Mouse (Mus musculus) thymus, adult 18-20 months (tissue): ENCODE data around the gene Cfap221.

Source experiments
- DNase-seq, 2 experiments: peaks; one replicate each; pipeline ENCODE4 v3.0.0; 2022; ENCODE audit warnings: mixed read lengths in 2 of 2

Gene Cfap221

DNA sequence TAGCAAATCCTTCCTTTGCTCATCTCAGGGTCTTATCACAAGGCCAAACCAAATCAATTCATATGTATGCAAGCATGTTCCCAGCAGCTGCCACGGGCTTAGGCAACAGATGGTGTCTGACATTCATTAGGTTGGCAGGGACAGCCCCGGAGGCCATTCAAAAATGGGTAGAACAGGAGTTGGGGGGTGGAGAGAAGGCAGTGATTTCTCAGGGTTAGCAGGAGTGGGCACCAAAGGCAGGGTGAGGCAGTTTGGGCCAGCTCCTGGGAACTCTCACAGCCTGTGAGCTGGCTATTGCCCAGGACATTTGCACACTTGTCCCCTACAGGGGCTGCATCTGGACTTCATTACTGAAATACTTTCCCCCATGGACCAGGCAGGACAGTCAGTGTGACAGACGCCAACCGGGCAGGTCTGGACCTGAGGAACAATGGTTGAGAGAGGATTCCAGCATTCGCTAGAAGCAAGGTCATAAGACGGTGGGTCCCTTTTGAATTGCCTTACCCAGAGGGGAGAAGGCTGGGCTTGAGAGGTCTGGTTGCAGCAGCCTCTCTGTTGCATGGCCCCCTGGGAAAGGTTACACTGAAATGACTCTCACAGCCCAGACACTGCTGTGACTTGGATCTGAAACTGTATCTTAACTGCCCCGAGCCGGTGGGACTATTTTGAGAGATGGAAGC is 94.3 kb downstream of the Cfap221 start:
- no peak for DNase-seq

- no peak for DNase-seq
Observed at GRCm38 (mm10) chr1:119899195-119900123, 97.6 kb downstream of the Cfap221 start.

DNA sequence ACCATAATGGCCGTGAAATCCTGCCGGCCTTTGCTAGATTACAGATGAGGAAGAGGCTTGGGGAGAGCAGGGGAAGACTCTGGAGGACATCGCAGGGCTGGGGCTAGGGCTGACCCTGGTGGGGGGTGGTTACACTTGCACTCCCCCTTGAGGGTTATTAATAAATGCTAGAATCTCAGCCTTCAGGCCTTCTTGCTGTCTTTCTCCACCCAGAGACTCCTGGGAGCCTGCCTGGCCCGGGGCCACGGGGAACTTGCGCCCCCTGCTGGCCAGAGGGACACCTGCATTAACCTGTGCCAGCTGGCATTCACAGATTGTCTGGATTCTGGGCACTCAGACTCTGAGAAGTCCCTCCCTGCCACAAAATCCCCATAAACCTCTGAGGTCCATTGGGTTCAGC is 102.1 kb downstream of the Cfap221 start:
- peak; percentile 24 to 29 for DNase-seq

DNA sequence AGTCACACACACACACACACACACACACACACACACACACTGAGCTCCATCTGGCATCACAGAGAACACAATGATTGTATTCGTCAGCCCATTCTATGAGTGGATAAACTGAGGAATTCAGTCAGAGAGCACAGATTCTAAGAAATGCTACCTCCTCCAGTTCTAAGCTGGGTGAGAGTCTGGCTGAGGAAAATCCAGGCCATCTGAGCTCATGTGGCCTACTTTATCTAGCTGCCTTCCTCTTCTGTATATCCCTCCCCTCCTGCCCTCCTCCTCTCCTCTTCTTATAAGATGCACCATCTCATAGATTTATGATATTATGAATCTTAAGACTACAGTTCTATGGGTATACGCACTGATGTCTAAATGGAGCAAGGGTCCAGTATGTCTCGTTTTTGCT is 103.4 kb downstream of the Cfap221 start:
- no peak for DNase-seq

DNA sequence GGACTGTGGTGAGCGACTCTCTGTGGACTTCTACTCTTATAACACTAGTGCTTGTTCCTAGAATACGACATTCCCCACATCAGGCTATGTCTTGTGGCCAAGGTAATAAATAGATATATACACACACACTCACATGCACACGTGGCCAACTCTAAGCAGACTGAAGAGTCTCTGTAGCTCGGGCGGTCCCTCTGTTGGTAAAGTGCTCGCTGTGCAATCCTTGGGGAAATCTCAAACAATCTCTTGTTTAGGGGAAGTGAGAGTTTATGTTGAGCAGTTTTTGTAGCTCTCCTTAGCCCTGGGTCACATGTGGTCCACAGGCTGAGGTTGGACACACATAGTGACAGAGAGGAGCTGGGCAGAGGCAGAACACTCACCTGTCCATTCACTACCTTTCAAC is 104.1 kb downstream of the Cfap221 start:
- no peak for DNase-seq

GRCm38 (mm10) chr1:119891865-119892264 is 105.2 kb downstream of the Cfap221 start:
- no peak for DNase-seq

- DNase-seq: no peak
Observed at GRCm38 (mm10) chr1:119891149-119891548, 105.9 kb downstream of the Cfap221 start.

- DNase-seq: no peak
Observed at GRCm38 (mm10) chr1:119889347-119889746, 107.7 kb downstream of the Cfap221 start.

DNA sequence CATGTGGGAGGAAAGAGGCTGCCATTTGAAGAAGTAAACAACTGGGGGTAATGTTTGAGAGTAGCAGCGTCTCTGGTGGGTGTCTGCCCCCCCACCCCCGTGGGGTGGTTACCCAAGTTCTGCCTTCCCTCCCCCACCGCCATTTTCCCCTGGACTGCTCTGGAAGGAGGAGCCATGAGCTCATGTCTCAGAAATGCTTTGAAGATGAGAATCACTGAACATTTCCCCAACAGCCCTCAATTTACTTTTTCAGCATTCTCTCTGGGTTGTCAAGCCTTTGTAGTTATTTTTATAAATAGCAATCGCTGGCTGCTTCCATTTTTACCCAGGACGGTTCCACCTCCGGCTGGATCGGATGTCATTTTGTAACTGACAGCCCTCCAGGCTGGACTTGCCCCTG is 110.7 kb downstream of the Cfap221 start:
- no peak for DNase-seq

DNA sequence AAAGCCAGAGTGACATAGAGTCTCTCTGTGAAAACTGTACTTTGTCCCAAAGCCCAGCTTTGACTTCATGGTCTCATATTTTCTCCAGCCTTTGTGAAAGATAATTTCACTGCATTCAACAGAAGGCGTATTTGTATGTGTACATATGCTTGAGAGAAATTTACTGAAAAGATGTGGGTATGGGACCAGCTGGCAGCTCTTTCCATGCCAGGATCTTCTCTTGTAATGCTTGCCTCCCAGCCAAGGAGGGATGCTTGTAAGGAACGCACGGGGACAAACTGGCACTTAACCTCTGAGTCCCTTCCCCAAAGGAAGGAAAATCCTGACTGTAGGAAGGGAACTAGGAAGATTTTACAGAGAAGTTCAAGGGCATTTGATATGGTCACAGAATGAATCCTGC is 112.8 kb downstream of the Cfap221 start:
- no peak for DNase-seq

- no peak for DNase-seq
Observed at GRCm38 (mm10) chr1:119878909-119879308, 118.1 kb downstream of the Cfap221 start.

DNA sequence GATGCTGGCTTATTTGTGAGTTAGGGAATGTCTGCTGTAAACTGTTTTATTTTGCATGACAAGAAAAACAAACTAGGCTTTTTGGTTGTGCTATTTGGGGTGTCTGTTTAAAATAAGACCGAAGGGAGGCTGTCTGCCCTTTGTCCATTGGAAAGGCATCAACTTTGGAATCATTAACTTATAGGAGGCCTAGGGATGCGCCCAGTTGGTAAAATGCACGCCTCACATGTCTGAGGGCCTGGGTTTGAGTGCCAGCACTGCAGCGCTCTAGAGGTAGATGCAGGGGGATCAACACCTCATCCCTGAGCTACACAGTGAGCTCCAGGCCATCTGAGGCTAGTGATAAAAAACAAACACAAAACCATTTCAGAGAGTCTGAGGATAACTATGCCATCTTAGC is 119.6 kb downstream of the Cfap221 start:
- DNase-seq: no peak
